Mouse (Mus musculus): Measurements from ENCODE around the gene Rassf3. TPM values are rescaled to one million over a fixed set of nuclear protein-coding genes. Genes with fewer than 3 reads are reported as not detected.

The Rassf3 gene
- polyA plus RNA-seq, 1 experiment from 2014 or later: 16.4 TPM

GRCm38 (mm10) chr10:121493374-121494162 lies 17.4 kb upstream of the Rassf3 start:
- H3K9me3 ChIP-seq (ENCODE audit: low read length): no peaks in the 10 kb centered on the region
- no peak overlapping the region for H3K4me3 ChIP-seq (ENCODE audit: low read depth, low read length)
- WGBS (ENCODE audit: insufficient replicate concordance): 56% methylated on average over 9 of the region's 9 CpGs
- DNase-seq (no peak), ATAC-seq (no peak)
- no peaks in the 10 kb centered on the region for H3K36me3 ChIP-seq (replicated peaks; ENCODE audit: insufficient read depth, low read length)
- H3K4me1 ChIP-seq (ENCODE audit: insufficient read depth): peaks cover 50% of the 10 kb centered on the region
- TF ChIP-seq CTCF (IDR thresholded peaks at IDR 0.05; ENCODE audit: low read depth) (no peak), EP300 (IDR thresholded peaks at IDR 0.05; ENCODE audit: low read depth) (no peak)
- H3K27me3 ChIP-seq (ENCODE audit: insufficient read depth, low read length): no peaks in the 10 kb centered on the region
- H3K27ac ChIP-seq (ENCODE audit: low read depth): peak overlapping the region; percentile 75
- no peak overlapping the region for H3K9ac ChIP-seq (replicated peaks)
- H3K4me2 ChIP-seq (ENCODE audit: low read depth, low read length): 0 out of 2 replicates have a peak overlapping the region, but pooled peaks have one; percentile 3

- peak overlapping the region; percentile 75; the same call in 1 of the 2 replicates for H3K27ac ChIP-seq (ENCODE audit: low read depth)
- no peak overlapping the region for H3K4me2 ChIP-seq (ENCODE audit: low read depth, low read length)
- WGBS (ENCODE audit: insufficient replicate concordance): 74% methylated on average over 7 of the region's 7 CpGs
These were observed 16.6 kb upstream of the Rassf3 start for GRCm38 (mm10) chr10:121492608-121493315.

GRCm38 (mm10) chr10:121489941-121490340 lies 13.8 kb upstream of the Rassf3 start:
- Histone ChIP-seq H3K4me3 (ENCODE audit: low read depth, low read length) (peak overlapping the region; percentile 30), H3K4me1 (ENCODE audit: insufficient read depth) (peaks cover 49% of the 10 kb centered on the region), H3K27ac (ENCODE audit: low read depth) (peak overlapping the region; percentile 97), H3K36me3 (replicated peaks; ENCODE audit: insufficient read depth, low read length) (no peaks in the 10 kb centered on the region), H3K4me2 (ENCODE audit: low read depth, low read length) (peak overlapping the region; percentile 64), H3K9ac (replicated peaks) (no peak overlapping the region), H3K9me3 (ENCODE audit: low read length) (no peaks in the 10 kb centered on the region), H3K27me3 (ENCODE audit: insufficient read depth, low read length) (no peaks in the 10 kb centered on the region)
- 81% methylated on average over 6 of the region's 6 CpGs for WGBS (ENCODE audit: insufficient replicate concordance)
- DNase-seq (no peak), ATAC-seq (no peak)
- TF ChIP-seq CTCF (IDR thresholded peaks at IDR 0.05; ENCODE audit: low read depth) (no peak), EP300 (IDR thresholded peaks at IDR 0.05; ENCODE audit: low read depth) (no peak)

More at GRCm38 (mm10) chr10:121492608-121493315, 16.6 kb upstream of the Rassf3 start:
- TF ChIP-seq CTCF (IDR thresholded peaks at IDR 0.05; ENCODE audit: low read depth) (no peak), EP300 (IDR thresholded peaks at IDR 0.05; ENCODE audit: low read depth) (peak; percentile 89)
- Histone ChIP-seq H3K4me1 (ENCODE audit: insufficient read depth) (peaks cover 53% of the 10 kb centered on the region), H3K27me3 (ENCODE audit: insufficient read depth, low read length) (no peaks in the 10 kb centered on the region), H3K36me3 (replicated peaks; ENCODE audit: insufficient read depth, low read length) (no peaks in the 10 kb centered on the region), H3K9ac (replicated peaks) (no peak overlapping the region), H3K9me3 (ENCODE audit: low read length) (no peaks in the 10 kb centered on the region), H3K4me3 (ENCODE audit: low read depth, low read length) (no peak overlapping the region)
- DNase-seq (no peak), ATAC-seq (no peak)

- peak overlapping the region; percentile 64 for H3K4me2 ChIP-seq (ENCODE audit: low read depth, low read length)
- peaks cover 39% of the 10 kb centered on the region for H3K4me1 ChIP-seq (ENCODE audit: insufficient read depth)
- ATAC-seq (peak; percentile 90), DNase-seq (peak; percentile 80)
- TF ChIP-seq EP300 (IDR thresholded peaks at IDR 0.05; ENCODE audit: low read depth) (peak; percentile 80), CTCF (IDR thresholded peaks at IDR 0.05; ENCODE audit: low read depth) (no peak)
- no peaks in the 10 kb centered on the region for H3K36me3 ChIP-seq (replicated peaks; ENCODE audit: insufficient read depth, low read length)
- no peaks in the 10 kb centered on the region for H3K9me3 ChIP-seq (ENCODE audit: low read length)
- H3K4me3 ChIP-seq (ENCODE audit: low read depth, low read length): peak overlapping the region; percentile 30
- no peaks in the 10 kb centered on the region for H3K27me3 ChIP-seq (ENCODE audit: insufficient read depth, low read length)
- WGBS (ENCODE audit: insufficient replicate concordance): 55% methylated on average over 14 of the region's 14 CpGs
- H3K27ac ChIP-seq (ENCODE audit: low read depth): peak overlapping the region; percentile 97
- peak overlapping the region; percentile 39 for H3K9ac ChIP-seq (replicated peaks)
These were observed 12.6 kb upstream of the Rassf3 start for GRCm38 (mm10) chr10:121488623-121489299.

- Histone ChIP-seq H3K4me3 (ENCODE audit: low read depth, low read length) (no peak overlapping the region), H3K9ac (replicated peaks) (no peak overlapping the region), H3K4me2 (ENCODE audit: low read depth, low read length) (no peak overlapping the region), H3K4me1 (ENCODE audit: insufficient read depth) (peaks cover 30% of the 10 kb centered on the region), H3K27me3 (ENCODE audit: insufficient read depth, low read length) (no peaks in the 10 kb centered on the region), H3K9me3 (ENCODE audit: low read length) (no peaks in the 10 kb centered on the region), H3K36me3 (replicated peaks; ENCODE audit: insufficient read depth, low read length) (no peaks in the 10 kb centered on the region), H3K27ac (ENCODE audit: low read depth) (peak overlapping the region; percentile 97)
- 71% methylated on average over 4 of the region's 4 CpGs for WGBS (ENCODE audit: insufficient replicate concordance)
- DNase-seq: no peak
- TF ChIP-seq EP300 (IDR thresholded peaks at IDR 0.05; ENCODE audit: low read depth) (no peak), CTCF (IDR thresholded peaks at IDR 0.05; ENCODE audit: low read depth) (no peak)
- no peak for ATAC-seq
These were observed 11.6 kb upstream of the Rassf3 start for GRCm38 (mm10) chr10:121487716-121488115.

GRCm38 (mm10) chr10:121486350-121486749 lies 10.2 kb upstream of the Rassf3 start:
- Histone ChIP-seq H3K9ac (replicated peaks) (no peak overlapping the region), H3K9me3 (ENCODE audit: low read length) (no peaks in the 10 kb centered on the region), H3K4me1 (ENCODE audit: insufficient read depth) (peaks cover 22% of the 10 kb centered on the region), H3K27ac (ENCODE audit: low read depth) (peak overlapping the region; percentile 97), H3K4me3 (ENCODE audit: low read depth, low read length) (no peak overlapping the region), H3K4me2 (ENCODE audit: low read depth, low read length) (no peak overlapping the region), H3K36me3 (replicated peaks; ENCODE audit: insufficient read depth, low read length) (no peaks in the 10 kb centered on the region), H3K27me3 (ENCODE audit: insufficient read depth, low read length) (no peaks in the 10 kb centered on the region)
- peak; percentile 59 for DNase-seq
- peak; percentile 86 for TF ChIP-seq EP300 (IDR thresholded peaks at IDR 0.05; ENCODE audit: low read depth)
- no peak for TF ChIP-seq CTCF (IDR thresholded peaks at IDR 0.05; ENCODE audit: low read depth)
- peak; percentile 69 for ATAC-seq
- 55% methylated on average over 9 of the region's 9 CpGs for WGBS (ENCODE audit: insufficient replicate concordance)
